Mouse (Mus musculus) midbrain, embryonic 11.5 days (tissue): Measurements from ENCODE around the gene Slc7a15. TPM values are rescaled to one million over a fixed set of nuclear protein-coding genes. Genes with fewer than 3 reads are reported as not detected.
A peak's percentile ranks its signal among the peaks of the same experiment; 100 is the strongest.
"Not testable (repeated sequence)": the region's sequence is repeated elsewhere in the genome, so short reads cannot be mapped to it uniquely, and the experiment has no call there.

ENCODE experiments used
- ATAC-seq: fragments of 200-750 bp; cut with Nextera tagmentation; 2 replicates; pipeline ENCODE4 v1.8.0; 2017; ENCODE audit warnings: moderate TSS enrichment, moderate library complexity; ENCODE audit not compliant: low FRiP score
- DNase-seq: peaks from one replicate; pipeline ENCODE4 v3.0.0; 2015; ENCODE audit warnings: low spot score; ENCODE audit errors: missing footprints
- H3K27ac ChIP-seq: fragments of 300-500 bp; sonication (generic); 2 replicates; pipeline ENCODE4 v1.5.1; 2014; ENCODE audit warnings: low read depth, low read length
- H3K27me3 ChIP-seq: fragments of 300-500 bp; sonication (generic); 2 replicates; pipeline ENCODE4 v1.6.1; 2014; ENCODE audit warnings: mild to moderate bottlenecking, low read length, moderate library complexity, mixed read lengths; ENCODE audit not compliant: control insufficient read depth, insufficient read depth
- H3K36me3 ChIP-seq: fragments of 300-500 bp; sonication (generic); 2 replicates; pipeline ENCODE4 v1.6.1; 2014; ENCODE audit warnings: mild to moderate bottlenecking, low read length, moderate library complexity, mixed read lengths; ENCODE audit not compliant: control insufficient read depth, insufficient read depth
- H3K4me1 ChIP-seq: fragments of 300-500 bp; sonication (generic); 2 replicates; pipeline ENCODE4 v1.6.1; 2014; ENCODE audit warnings: low read length; ENCODE audit not compliant: control insufficient read depth, insufficient read depth
- H3K4me2 ChIP-seq: fragments of 300-500 bp; sonication (generic); 2 replicates; pipeline ENCODE4 v1.6.1; 2014; ENCODE audit warnings: mild to moderate bottlenecking, moderate library complexity
- H3K4me3 ChIP-seq: fragments of 300-500 bp; sonication (generic); 2 replicates; pipeline ENCODE4 v1.5.1; 2014; ENCODE audit warnings: low read depth, low read length
- H3K9ac ChIP-seq: fragments of 300-500 bp; sonication (generic); 2 replicates; pipeline ENCODE4 v1.6.1; 2014; ENCODE audit warnings: low read length
- H3K9me3 ChIP-seq: fragments of 300-500 bp; sonication (generic); 2 replicates; pipeline ENCODE4 v1.6.1; 2016; ENCODE audit warnings: low read length; ENCODE audit not compliant: control insufficient read depth
- WGBS: fragments of 180-500 bp; shearing (Covaris S2); extraction: QIAGEN DNeasy Blood & Tissue Kit; methylation state at CpG from one replicate; pipeline ENCODE4 v1.1.7; 2014; 5-methylcytosine and 5-hydroxymethylcytosine counted together
- polyA plus RNA-seq: library from polyadenylated mRNA; unstranded; fragments of >200 nt; fragmentation: Nextera tagmentation; extraction: Ambion mirVana; gene quantifications from 2 replicates; pipeline ENCODE4 v1.2.1, GENCODE M21; 2014

The Slc7a15 gene
- polyA plus RNA-seq, 1 experiment from 2014 or later, result not detected

DNA sequence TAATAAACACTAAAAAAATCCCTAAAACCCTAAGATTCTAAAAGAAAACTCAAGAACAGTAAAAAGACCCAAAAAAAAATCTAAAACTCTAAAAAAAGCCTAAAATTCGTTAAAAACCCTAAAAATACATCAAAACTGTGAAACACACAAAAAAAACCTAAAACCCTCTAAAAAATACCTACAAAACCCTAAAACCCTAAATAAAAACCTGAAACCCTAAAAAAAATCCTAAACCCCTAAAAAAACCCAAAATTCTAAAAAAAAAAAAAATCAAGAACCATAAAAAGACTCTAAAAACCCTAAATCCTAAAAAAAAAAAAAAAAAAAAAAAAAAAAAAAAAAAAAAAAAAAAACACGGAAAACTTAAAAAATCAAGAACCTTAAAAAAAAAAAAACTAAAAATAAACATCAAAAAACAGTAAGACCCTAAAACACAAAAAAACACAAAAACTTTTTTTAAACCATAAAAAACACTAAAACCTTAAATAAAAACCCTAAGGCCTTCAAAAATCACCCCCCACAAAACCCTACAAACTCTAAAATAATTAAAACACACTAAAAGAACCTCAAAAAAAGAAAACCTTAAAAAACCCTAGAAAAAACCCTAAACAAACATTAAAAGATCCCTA is 34.0 kb upstream of the Slc7a15 start:
- no peak overlapping the region for H3K4me3 ChIP-seq
- H3K9me3 ChIP-seq, result no peaks in the 10 kb centered on the region
- DNase-seq (peak; percentile 80), ATAC-seq (no peak)
- no peaks in the 10 kb centered on the region for H3K4me1 ChIP-seq
- no peaks in the 10 kb centered on the region for H3K27me3 ChIP-seq
- WGBS, result 85% methylated on average over 2 of the region's 2 CpGs
- H3K36me3 ChIP-seq, result no peaks in the 10 kb centered on the region
- H3K4me2 ChIP-seq, result no peak overlapping the region
- H3K9ac ChIP-seq, result no peak overlapping the region
- no peak overlapping the region for H3K27ac ChIP-seq

DNA sequence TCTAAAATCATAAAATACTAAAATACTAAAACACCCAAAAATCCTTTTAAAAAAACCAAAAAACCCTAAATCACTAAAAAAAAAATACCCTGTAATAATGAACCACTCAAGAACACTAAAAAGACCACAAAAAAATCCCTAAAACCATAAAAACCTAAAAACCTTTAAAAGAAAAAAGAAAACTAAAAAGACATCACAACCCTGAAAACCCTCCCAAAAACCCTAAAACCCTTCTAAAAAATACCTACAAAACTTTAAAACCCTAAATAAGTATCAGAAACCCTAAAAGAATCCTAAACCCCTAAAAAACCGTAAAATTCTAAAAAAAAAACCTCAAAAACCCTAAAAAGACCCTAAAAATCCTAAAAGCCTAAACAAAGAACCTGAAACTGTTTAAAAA is 32.8 kb upstream of the Slc7a15 start:
- 97% methylated on average over 1 of the region's 1 CpGs for WGBS
- no peak overlapping the region for H3K27ac ChIP-seq
- H3K36me3 ChIP-seq, result no peaks in the 10 kb centered on the region
- H3K27me3 ChIP-seq, result no peaks in the 10 kb centered on the region
- H3K9ac ChIP-seq, result no peak overlapping the region
- no peaks in the 10 kb centered on the region for H3K4me1 ChIP-seq
- no peak overlapping the region for H3K4me3 ChIP-seq
- no peak overlapping the region for H3K4me2 ChIP-seq
- ATAC-seq (no peak), DNase-seq (peak; percentile 91)
- H3K9me3 ChIP-seq, result no peaks in the 10 kb centered on the region

DNA sequence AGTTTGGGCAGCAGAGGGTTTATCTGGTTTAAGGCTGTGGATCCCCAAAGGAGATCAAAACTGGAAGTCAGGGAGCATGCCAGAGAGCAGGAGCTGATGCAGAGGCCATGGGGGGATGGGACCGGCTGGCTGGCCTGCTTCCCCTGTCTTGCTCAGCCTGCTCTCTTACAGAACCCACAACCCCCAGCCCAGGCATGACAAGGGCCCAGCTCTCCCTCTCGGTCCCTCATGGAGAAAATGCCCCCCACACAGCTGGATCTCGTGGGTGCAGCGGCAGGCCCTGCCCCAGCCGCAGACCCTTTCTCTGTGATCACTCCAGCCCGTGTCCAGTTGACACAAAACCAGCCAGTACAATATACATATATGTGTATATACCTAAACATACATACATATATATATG is 30.7 kb upstream of the Slc7a15 start:
- no peak overlapping the region for H3K4me3 ChIP-seq
- ATAC-seq (no peak), DNase-seq (peak; percentile 59)
- H3K27me3 ChIP-seq, result no peaks in the 10 kb centered on the region
- no peak overlapping the region for H3K4me2 ChIP-seq
- H3K36me3 ChIP-seq, result no peaks in the 10 kb centered on the region
- H3K9ac ChIP-seq, result no peak overlapping the region
- H3K9me3 ChIP-seq, result no peaks in the 10 kb centered on the region
- no peaks in the 10 kb centered on the region for H3K4me1 ChIP-seq
- 96% methylated on average over 6 of the region's 6 CpGs for WGBS
- no peak overlapping the region for H3K27ac ChIP-seq

DNA sequence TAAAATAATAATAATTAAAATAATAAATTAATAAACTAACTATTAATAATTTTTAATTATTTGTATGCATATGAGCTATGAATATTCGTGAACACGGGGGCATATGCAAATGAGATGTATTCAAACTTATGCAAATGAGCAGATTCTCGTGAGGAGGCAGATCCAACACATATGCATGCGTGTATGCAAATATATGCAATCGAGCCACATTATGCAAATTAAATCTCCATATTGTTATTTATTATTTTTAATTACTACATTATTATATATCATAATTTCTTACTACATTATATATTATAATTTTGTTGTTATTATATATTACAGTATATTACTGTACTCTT is 21.8 kb upstream of the Slc7a15 start:
- H3K4me2 ChIP-seq, result no peak overlapping the region
- ATAC-seq (peak; percentile 50; the same call in 1 of the 2 replicates), DNase-seq (no peak)
- no peaks in the 10 kb centered on the region for H3K27me3 ChIP-seq
- H3K4me3 ChIP-seq, result no peak overlapping the region
- H3K9me3 ChIP-seq, result no peaks in the 10 kb centered on the region; the same call in 1 of the 2 replicates
- WGBS, result 91% methylated on average over 5 of the region's 5 CpGs
- no peak overlapping the region for H3K27ac ChIP-seq
- H3K36me3 ChIP-seq, result no peaks in the 10 kb centered on the region
- H3K9ac ChIP-seq, result no peak overlapping the region
- H3K4me1 ChIP-seq, result no peaks in the 10 kb centered on the region

DNA sequence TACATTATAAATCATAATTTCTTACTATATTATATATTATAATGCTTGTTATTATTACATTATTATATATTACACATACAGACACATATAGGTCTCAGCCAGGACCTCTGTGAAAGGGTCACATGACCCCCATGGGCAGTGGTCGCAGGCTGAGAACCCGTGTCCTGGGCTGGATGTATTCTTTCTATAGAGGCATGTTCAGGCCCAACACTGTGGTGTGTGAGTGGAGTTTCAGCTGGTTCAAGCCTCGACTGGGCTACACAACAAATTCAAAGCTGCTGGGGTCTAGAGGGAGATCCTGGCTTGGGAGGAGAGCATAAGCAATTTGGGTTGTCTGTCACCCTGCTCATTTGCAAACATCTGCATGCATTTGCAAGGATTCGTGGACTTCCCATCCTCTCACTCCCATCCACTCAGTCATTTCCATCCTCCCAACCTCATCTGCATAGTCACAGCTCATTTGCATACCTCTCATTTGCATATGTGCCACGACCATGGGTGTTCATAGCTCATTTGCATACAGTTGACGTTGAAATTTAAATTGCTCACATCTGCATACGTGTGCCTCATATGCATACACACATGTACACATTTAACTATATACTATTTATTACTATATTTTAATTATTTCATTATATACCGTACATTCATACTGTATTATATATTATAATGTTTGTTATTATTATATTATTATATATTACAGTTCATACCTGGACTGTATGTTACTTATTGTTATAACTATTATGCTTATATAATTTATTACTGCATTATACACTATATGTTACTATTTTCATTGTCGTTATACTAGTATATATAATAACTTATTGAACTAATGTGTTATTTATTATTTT is 21.2 kb upstream of the Slc7a15 start:
- peak; percentile 90 for DNase-seq
- Histone ChIP-seq H3K4me3 (no peak overlapping the region), H3K27me3 (no peaks in the 10 kb centered on the region), H3K36me3 (no peaks in the 10 kb centered on the region), H3K9me3 (no peaks in the 10 kb centered on the region; the same call in 1 of the 2 replicates), H3K4me1 (no peaks in the 10 kb centered on the region), H3K4me2 (no peak overlapping the region), H3K27ac (no peak overlapping the region), H3K9ac (no peak overlapping the region)
- 90% methylated on average over 9 of the region's 9 CpGs for WGBS
- peak; percentile 74 for ATAC-seq

DNA sequence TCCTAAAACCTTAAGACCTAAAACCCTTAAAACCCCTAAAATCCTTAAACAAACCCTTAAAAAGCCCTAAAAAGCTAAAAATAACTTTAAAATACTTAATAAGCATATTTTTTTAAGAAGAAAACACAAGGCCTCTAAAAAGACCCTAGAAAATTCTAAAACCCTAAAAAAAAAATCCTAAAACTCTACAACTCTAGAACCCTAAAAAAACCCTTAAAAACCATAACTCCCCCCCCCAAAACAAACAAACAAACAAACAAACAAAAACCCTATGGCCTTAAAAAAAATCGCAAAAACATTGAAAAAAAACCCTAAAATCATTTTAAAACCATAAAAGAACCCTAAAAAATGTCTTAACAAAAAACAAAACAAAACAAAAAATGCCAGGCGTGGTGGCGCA is 19.4 kb upstream of the Slc7a15 start:
- no peaks in the 10 kb centered on the region for H3K4me1 ChIP-seq
- DNase-seq, result peak; percentile 92

DNA sequence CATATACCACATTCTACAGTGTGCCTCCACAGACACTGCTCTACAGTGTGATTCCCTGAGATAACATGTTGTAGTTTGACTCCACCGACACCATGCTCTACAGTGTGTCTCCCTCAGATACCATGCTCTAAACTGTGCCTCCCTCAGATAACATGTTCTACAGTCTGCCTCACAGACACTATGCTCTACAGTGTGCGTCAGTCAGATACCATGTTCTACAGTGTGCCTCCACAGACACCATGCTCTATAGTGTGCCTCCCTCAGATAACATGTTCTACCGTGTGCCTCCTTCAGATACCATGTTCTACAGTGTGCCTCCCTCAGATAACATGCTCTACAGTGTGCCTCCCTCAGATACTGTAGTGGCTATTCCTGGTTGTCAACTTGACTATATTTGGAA is 10.2 kb upstream of the Slc7a15 start:
- no peak for ATAC-seq
- WGBS, result 89% methylated on average over 3 of the region's 3 CpGs
- Histone ChIP-seq H3K4me3 (no peak overlapping the region), H3K27me3 (no peaks in the 10 kb centered on the region), H3K27ac (no peak overlapping the region), H3K4me1 (no peaks in the 10 kb centered on the region), H3K9ac (no peak overlapping the region), H3K4me2 (no peak overlapping the region), H3K36me3 (no peaks in the 10 kb centered on the region), H3K9me3 (no peaks in the 10 kb centered on the region)
- no peak for DNase-seq

More for the DNA sequence above, 19.4 kb upstream of the Slc7a15 start:
- Histone ChIP-seq H3K27ac (no peak overlapping the region), H3K4me3 (no peak overlapping the region), H3K4me2 (no peak overlapping the region), H3K9ac (no peak overlapping the region), H3K9me3 (no peaks in the 10 kb centered on the region; the same call in 1 of the 2 replicates), H3K36me3 (no peaks in the 10 kb centered on the region), H3K27me3 (no peaks in the 10 kb centered on the region)
- 88% methylated on average over 3 of the region's 3 CpGs for WGBS
- no peak for ATAC-seq

DNA sequence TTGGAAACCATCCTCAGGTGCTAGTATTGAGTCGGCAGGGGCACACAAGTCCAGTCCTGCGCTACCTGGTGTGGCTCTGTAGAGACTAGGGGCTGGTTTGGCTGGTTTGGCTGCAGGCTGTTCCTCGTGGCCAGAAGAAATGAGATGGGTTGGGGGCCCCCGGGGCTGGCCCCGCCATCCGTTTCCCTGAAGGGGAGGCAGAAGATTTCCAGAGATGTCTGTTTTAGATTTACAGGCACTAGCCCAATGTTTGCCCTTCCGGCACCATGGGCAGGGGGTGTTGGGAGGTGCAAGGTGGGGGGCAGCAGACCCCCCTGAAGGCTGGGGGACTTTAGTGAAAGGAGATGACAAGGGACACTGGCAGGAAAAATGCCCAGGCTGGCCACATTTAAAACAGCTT is 3.3 kb downstream of the Slc7a15 start:
- H3K9ac ChIP-seq, result no peak overlapping the region
- DNase-seq, result no peak
- 92% methylated on average over 7 of the region's 7 CpGs for WGBS
- H3K4me1 ChIP-seq, result no peaks in the 10 kb centered on the region
- H3K9me3 ChIP-seq, result no peaks in the 10 kb centered on the region
- no peaks in the 10 kb centered on the region for H3K36me3 ChIP-seq
- no peaks in the 10 kb centered on the region for H3K27me3 ChIP-seq
- H3K4me2 ChIP-seq, result no peak overlapping the region
- ATAC-seq, result no peak
- H3K4me3 ChIP-seq, result no peak overlapping the region
- no peak overlapping the region for H3K27ac ChIP-seq

DNA sequence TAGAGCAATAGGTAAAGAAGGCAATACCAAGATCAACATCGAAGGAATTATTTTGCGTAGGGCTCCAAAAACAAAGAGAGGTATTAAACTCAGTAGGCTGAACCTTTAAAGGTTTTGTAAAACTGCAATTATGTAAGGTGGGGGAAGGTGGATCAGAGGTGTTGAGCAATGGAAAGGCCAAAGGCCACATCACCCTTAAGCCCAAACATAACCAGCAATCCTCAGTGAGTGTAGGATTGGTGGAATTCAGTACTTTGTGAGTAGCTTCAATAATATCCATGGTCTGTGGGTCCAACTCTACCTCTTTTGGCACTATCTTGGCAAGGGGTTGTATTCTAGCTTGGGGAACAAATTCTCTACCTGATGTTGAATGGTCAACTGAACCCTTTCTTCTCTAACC is 7.5 kb downstream of the Slc7a15 start:
- not testable (repeated sequence) for ATAC-seq, DNase-seq, H3K27me3 ChIP-seq, H3K4me2 ChIP-seq, H3K27ac ChIP-seq, H3K9me3 ChIP-seq, H3K4me1 ChIP-seq, H3K9ac ChIP-seq, H3K36me3 ChIP-seq, H3K4me3 ChIP-seq
- WGBS, result 94% methylated on average over 2 of the region's 2 CpGs
